Mouse (Mus musculus): Measurements from ENCODE around the gene Gm17018. TPM values are rescaled to one million over a fixed set of nuclear protein-coding genes. Genes with fewer than 3 reads are reported as not detected.

Gene Gm17018
- total RNA-seq, 4 experiments from 2014 or later: 60.3 to 75.7 (median 69.0) TPM

GRCm38 (mm10) chr19:45549128-45549915 is 11.1 kb upstream of the Gm17018 start:
- DNase-seq (ENCODE audit: low spot score in 2 of 2): no peak

GRCm38 (mm10) chr19:45549948-45550347 is 10.5 kb upstream of the Gm17018 start:
- no peak for DNase-seq (ENCODE audit: low spot score in 2 of 2)

GRCm38 (mm10) chr19:45552187-45552586 is 8.2 kb upstream of the Gm17018 start:
- DNase-seq (ENCODE audit: low spot score in 2 of 2): no peak

- DNase-seq (ENCODE audit: low spot score in 2 of 2): no peak
Measured at GRCm38 (mm10) chr19:45554136-45554535, 6.3 kb upstream of the Gm17018 start.

- no peak for DNase-seq (ENCODE audit: low spot score in 2 of 2)
Measured at GRCm38 (mm10) chr19:45565925-45566715, 5.7 kb downstream of the Gm17018 start.

- no peak for DNase-seq (ENCODE audit: low spot score in 2 of 2)
Measured at GRCm38 (mm10) chr19:45567367-45567766, 7.0 kb downstream of the Gm17018 start.

GRCm38 (mm10) chr19:45573033-45573432 is 12.6 kb downstream of the Gm17018 start:
- DNase-seq (ENCODE audit: low spot score in 2 of 2): no peak

- DNase-seq (ENCODE audit: low spot score in 2 of 2): peak; percentile 42 to 65
Measured at GRCm38 (mm10) chr19:45573861-45574267, 13.4 kb downstream of the Gm17018 start.

GRCm38 (mm10) chr19:45574339-45574898 is 14.0 kb downstream of the Gm17018 start:
- no peak for DNase-seq (ENCODE audit: low spot score in 2 of 2)

- DNase-seq (ENCODE audit: low spot score in 2 of 2): no peak
Measured at GRCm38 (mm10) chr19:45574941-45575631, 14.7 kb downstream of the Gm17018 start.

- DNase-seq (ENCODE audit: low spot score in 2 of 2): no peak
Measured at GRCm38 (mm10) chr19:45575632-45576001, 15.2 kb downstream of the Gm17018 start.

GRCm38 (mm10) chr19:45577141-45577750 is 16.8 kb downstream of the Gm17018 start:
- DNase-seq (ENCODE audit: low spot score in 2 of 2): no peak

- no peak for DNase-seq (ENCODE audit: low spot score in 2 of 2)
Measured at GRCm38 (mm10) chr19:45578976-45579375, 18.6 kb downstream of the Gm17018 start.

- no peak for DNase-seq (ENCODE audit: low spot score in 2 of 2)
Measured at GRCm38 (mm10) chr19:45579416-45579815, 19.0 kb downstream of the Gm17018 start.

- no peak for DNase-seq (ENCODE audit: low spot score in 2 of 2)
Measured at GRCm38 (mm10) chr19:45580235-45580634, 19.8 kb downstream of the Gm17018 start.

- DNase-seq (ENCODE audit: low spot score in 2 of 2): no peak
Measured at GRCm38 (mm10) chr19:45581257-45581656, 20.8 kb downstream of the Gm17018 start.

- no peak for DNase-seq (ENCODE audit: low spot score in 2 of 2)
Measured at GRCm38 (mm10) chr19:45582161-45582560, 21.7 kb downstream of the Gm17018 start.

- DNase-seq (ENCODE audit: low spot score in 2 of 2): no peak
Measured at GRCm38 (mm10) chr19:45583136-45583535, 22.7 kb downstream of the Gm17018 start.

GRCm38 (mm10) chr19:45584856-45585620 is 24.6 kb downstream of the Gm17018 start:
- no peak for DNase-seq (ENCODE audit: low spot score in 2 of 2)

- DNase-seq (ENCODE audit: low spot score in 2 of 2): no peak
Measured at GRCm38 (mm10) chr19:45586850-45587249, 26.4 kb downstream of the Gm17018 start.
